Mouse (Mus musculus) gastrocnemius, adult 2 months (tissue): ENCODE results near the gene Ak8. TPM values are rescaled to one million over a fixed set of nuclear protein-coding genes. Genes with fewer than 3 reads are reported as not detected.

ENCODE experiments used
- DNase-seq: peaks from one replicate; pipeline ENCODE4 v3.0.0; 2022
- H3K27ac ChIP-seq: fragments of 200-600 bp; 2 replicates; pipeline ENCODE4 v1.8.1; 2022; ENCODE audit warnings: mild to moderate bottlenecking
- H3K4me3 ChIP-seq: fragments of 200-600 bp; 2 replicates; pipeline ENCODE4 v1.8.1; 2022; ENCODE audit warnings: mild to moderate bottlenecking, moderate library complexity
- CTCF ChIP-seq: fragments of 200-600 bp; IDR thresholded peaks from 2 replicates; pipeline ENCODE4 v1.8.1; 2022; ENCODE audit warnings: antibody characterized with exemption, mild to moderate bottlenecking, moderate library complexity
- intact Hi-C: fragments of 180-260 bp; cut with DNase I; formaldehyde crosslinking; loops from one replicate; pipeline ENCODE4 v1.15.1; 2025
- microRNA-seq: library from miRNA; unstranded; fragments of <30 nt; microRNA quantifications from one replicate; pipeline ENCODE4 v1.2.0, GENCODE M21; 2021
- total RNA-seq, 2 experiments: library from RNA; stranded (reverse); gene quantifications; 2 replicates each; pipeline ENCODE4 v1.2.3; 2021

Ak8 gene
- total RNA-seq, 2 experiments from 2014 or later, result not detected

GRCm38 (mm10) chr2:28836181-28836940, 136.4 kb downstream of the Ak8 start:
- Histone ChIP-seq H3K27ac (no peak overlapping the region), H3K4me3 (no peak overlapping the region)
- no peak for DNase-seq
- intact Hi-C loops, result no loop called here
- TF ChIP-seq CTCF, result no peak

GRCm38 (mm10) chr2:28839501-28840221, 139.7 kb downstream of the Ak8 start:
- no peak for TF ChIP-seq CTCF
- DNase-seq, result no peak
- peak overlapping the region; percentile 97 for H3K27ac ChIP-seq
- intact Hi-C loops, result loop anchor here (10.0 kb wide), 1 partner anchor 215 kb away; the partner anchor contains the start of gene Cfap77
- H3K4me3 ChIP-seq, result peak overlapping the region; percentile 96

- intact Hi-C loops, result loop anchor here (10.0 kb wide), 1 partner anchor 214 kb away; the partner anchor contains the start of gene Cfap77
- peak; percentile 97 for DNase-seq
- Histone ChIP-seq H3K27ac (peak within 1 kb of the TSS; percentile 97), H3K4me3 (peak within 1 kb of the TSS; percentile 96)
- TF ChIP-seq CTCF, result no peak
Observed at GRCm38 (mm10) chr2:28840222-28840951, 140.4 kb downstream of the Ak8 start, which contains the start of the genes Gtf3c4 and Ddx31. Gene Gtf3c4, minus strand, starts transcription at chr2:28840360. Gene Ddx31, plus strand, starts transcription at chr2:28840406.

- TF ChIP-seq CTCF, result no peak
- no peak for DNase-seq
- Histone ChIP-seq H3K4me3 (no peak overlapping the region), H3K27ac (no peak overlapping the region)
- intact Hi-C loops, result loop anchor here (10.0 kb wide), 1 partner anchor 213 kb away; the partner anchor contains the start of gene Cfap77
Observed at GRCm38 (mm10) chr2:28842042-28842441, 142.1 kb downstream of the Ak8 start.

- DNase-seq, result no peak
- H3K4me3 ChIP-seq, result no peak overlapping the region
- intact Hi-C loops, result loop anchor here (10.0 kb wide), 1 partner anchor 206 kb away; the partner anchor contains the start of gene Cfap77
- no peak overlapping the region for H3K27ac ChIP-seq
- no peak for TF ChIP-seq CTCF
Observed at GRCm38 (mm10) chr2:28848879-28849278, 148.9 kb downstream of the Ak8 start.

- Histone ChIP-seq H3K4me3 (no peak overlapping the region), H3K27ac (no peak overlapping the region)
- no peak for TF ChIP-seq CTCF
- DNase-seq, result no peak
- intact Hi-C loops, result no loop called here
Observed at GRCm38 (mm10) chr2:28852594-28852993, 152.6 kb downstream of the Ak8 start.

- intact Hi-C loops, result no loop called here
- no peak overlapping the region for H3K4me3 ChIP-seq
- no peak overlapping the region for H3K27ac ChIP-seq
- peak; percentile 9; the same call in 1 of the 2 replicates for TF ChIP-seq CTCF
- DNase-seq, result no peak
Observed at GRCm38 (mm10) chr2:28855773-28856172, 155.8 kb downstream of the Ak8 start.

- TF ChIP-seq CTCF, result no peak
Observed at GRCm38 (mm10) chr2:28859303-28859702, 159.3 kb downstream of the Ak8 start.

GRCm38 (mm10) chr2:28860678-28861423, 160.9 kb downstream of the Ak8 start:
- no peak for DNase-seq
- no peak for TF ChIP-seq CTCF
- H3K27ac ChIP-seq, result no peak overlapping the region

More at GRCm38 (mm10) chr2:28859303-28859702, 159.3 kb downstream of the Ak8 start:
- Histone ChIP-seq H3K4me3 (no peak overlapping the region), H3K27ac (no peak overlapping the region)
- intact Hi-C loops, result no loop called here
- DNase-seq, result no peak

More at GRCm38 (mm10) chr2:28860678-28861423, 160.9 kb downstream of the Ak8 start:
- H3K4me3 ChIP-seq, result no peak overlapping the region
- intact Hi-C loops, result no loop called here

Small RNA genes lying within 50 kb of the gene (microRNA-seq; reads per million reads assigned to microRNA genes)
- gene Mir3088, result not detected

Other genes with a start within 250 kb of the Ak8 start
- under 1 TPM; 0.33 to 0.36 TPM for gene 1700007K13Rik, start 233.8 kb upstream of the Ak8 start, total RNA-seq
- gene Mrps2, start 232.1 kb upstream of the Ak8 start, total RNA-seq, result 10 to 100 TPM; 21.2 to 25.5 TPM
- gene Gbgt1, start 203.3 kb upstream of the Ak8 start, total RNA-seq, result 1 to 10 TPM in 1 of 2 experiments, under 1 TPM in 1; 0.56 to 1.1 TPM
- gene Gm10134, start 194.1 kb upstream of the Ak8 start, total RNA-seq, result under 1 TPM in 1 of 2 experiments, not detected in 1; 0.98 TPM
- 10 to 100 TPM in 1 of 2 experiments, 1 to 10 TPM in 1; 9.9 to 10.1 TPM for gene Ralgds, start 187.0 kb upstream of the Ak8 start, total RNA-seq
- gene Cel, start 136.8 kb upstream of the Ak8 start, total RNA-seq, result not detected
- 1 to 10 TPM; 7.2 to 8.0 TPM for gene Gtf3c5, start 116.4 kb upstream of the Ak8 start, total RNA-seq
- gene Gfi1b, start 78.2 kb upstream of the Ak8 start, total RNA-seq, result not detected
- 10 to 100 TPM; 42.5 to 45.9 TPM for gene Tsc1, start 58.9 kb upstream of the Ak8 start, total RNA-seq
- not detected for gene Spaca9, start 437 bp upstream of the Ak8 start, total RNA-seq
- 10 to 100 TPM; 13.4 to 13.5 TPM for gene Gtf3c4, start 140.2 kb downstream of the Ak8 start, total RNA-seq
- 1 to 10 TPM; 4.8 to 5.0 TPM for gene Ddx31, start 140.2 kb downstream of the Ak8 start, total RNA-seq
- gene Barhl1, start 216.5 kb downstream of the Ak8 start, total RNA-seq, result not detected